Mouse (Mus musculus) gastrocnemius, postnatal 14 days (tissue): ENCODE results near the gene Uxt. TPM values are rescaled to one million over a fixed set of nuclear protein-coding genes. Genes with fewer than 3 reads are reported as not detected.
A peak's percentile ranks its signal among the peaks of the same experiment; 100 is the strongest.

Experiments used
- DNase-seq: peaks from one replicate; pipeline ENCODE4 v3.0.0; 2021; ENCODE audit warnings: mixed read lengths
- intact Hi-C: fragments of 180-260 bp; cut with DNase I; formaldehyde crosslinking; loops from one replicate; pipeline ENCODE4 v1.15.1; 2025; ENCODE audit warnings: low total_unique reads
- long read RNA-seq, 2 experiments: library from polyadenylated mRNA; stranded (forward); transcript quantifications; one replicate each; pipeline ENCODE4 v2.0.0; 2021
- total RNA-seq, 2 experiments: library from RNA; stranded (reverse); gene quantifications; 2 replicates each; pipeline ENCODE4 v1.2.3; 2021

Uxt gene
- total RNA-seq: 10 to 100 TPM; 22.2 to 26.2 TPM
- long read RNA-seq, experiment 1, transcript Uxt-202 (7 exons, 875 nt): major isoform, 9 of 9 reads
- long read RNA-seq, experiment 1, partial matches to known transcripts: 0 of 9 reads
- long read RNA-seq, experiment 1, other reads (novel, unspliced or antisense): 0 of 9 reads
- long read RNA-seq, experiment 2, transcript Uxt-202 (7 exons, 875 nt): major isoform, 7 of 10 reads
- long read RNA-seq, experiment 2, partial matches to known transcripts: 0 of 10 reads
- long read RNA-seq, experiment 2, other reads (novel, unspliced or antisense): 2 of 10 reads

- intact Hi-C loops: no loop called here
Observed at GRCm38 (mm10) chrX:20961477-20962378, at the start of gene Uxt. Gene Uxt (minus strand): TSS chrX:20962017.

GRCm38 (mm10) chrX:20980901-20981300 lies 19.1 kb upstream of the Uxt start:
- intact Hi-C loops: no loop called here
- no peak for DNase-seq

More at GRCm38 (mm10) chrX:20961477-20962378, at the start of gene Uxt:
- peak; percentile 84 for DNase-seq

GRCm38 (mm10) chrX:20950191-20950880 lies 11.5 kb downstream of the Uxt start, which contains the start of gene Elk1:
Gene Elk1 (minus strand): TSS chrX:20950608.
- peak; percentile 80 for DNase-seq
- intact Hi-C loops: no loop called here

- intact Hi-C loops: no loop called here
- DNase-seq: peak; percentile 42
Observed at GRCm38 (mm10) chrX:20946055-20946454, 15.8 kb downstream of the Uxt start.

- intact Hi-C loops: no loop called here
- DNase-seq: no peak
Observed at GRCm38 (mm10) chrX:20931963-20932362, 29.9 kb downstream of the Uxt start.

- no peak for DNase-seq
- intact Hi-C loops: no loop called here
Observed at GRCm38 (mm10) chrX:20931364-20931763, 30.5 kb downstream of the Uxt start, which contains the start of gene Cfp. Gene Cfp (minus strand): TSS chrX:20931555.

GRCm38 (mm10) chrX:20929859-20930258 lies 32.0 kb downstream of the Uxt start:
- intact Hi-C loops: no loop called here
- no peak for DNase-seq

- DNase-seq: no peak
- intact Hi-C loops: no loop called here
Observed at GRCm38 (mm10) chrX:20924976-20925375, 36.8 kb downstream of the Uxt start.

GRCm38 (mm10) chrX:20923506-20923905 lies 38.3 kb downstream of the Uxt start:
- no peak for DNase-seq
- intact Hi-C loops: no loop called here

- no peak for DNase-seq
- intact Hi-C loops: no loop called here
Observed at GRCm38 (mm10) chrX:20921366-20921765, 40.5 kb downstream of the Uxt start.

- intact Hi-C loops: no loop called here
- peak; percentile 75 for DNase-seq
Observed at GRCm38 (mm10) chrX:20920844-20921364, 40.9 kb downstream of the Uxt start, which contains the start of gene Syn1. Gene Syn1 (minus strand): TSS chrX:20921004.

GRCm38 (mm10) chrX:20920249-20920843 lies 41.5 kb downstream of the Uxt start:
- DNase-seq: no peak
- intact Hi-C loops: no loop called here

GRCm38 (mm10) chrX:20915075-20915474 lies 46.7 kb downstream of the Uxt start:
- intact Hi-C loops: no loop called here
- DNase-seq: no peak

GRCm38 (mm10) chrX:20913726-20914125 lies 48.1 kb downstream of the Uxt start:
- intact Hi-C loops: no loop called here

GRCm38 (mm10) chrX:20910074-20910473 lies 51.7 kb downstream of the Uxt start:
- intact Hi-C loops: no loop called here

More at GRCm38 (mm10) chrX:20913726-20914125, 48.1 kb downstream of the Uxt start:
- DNase-seq: no peak

More at GRCm38 (mm10) chrX:20910074-20910473, 51.7 kb downstream of the Uxt start:
- no peak for DNase-seq
